Mouse (Mus musculus): ENCODE results near the gene Olfr1184. TPM values are rescaled to one million over a fixed set of nuclear protein-coding genes. Genes with fewer than 3 reads are reported as not detected.
"Not testable (repeated sequence)": the region's sequence is repeated elsewhere in the genome, so short reads cannot be mapped to it uniquely, and the experiment has no call there.

Gene Olfr1184
- polyA plus RNA-seq (2015; fragmentation: Nextera tagmentation; extraction: Ambion mirVana), result not detected in 2 replicates

DNA sequence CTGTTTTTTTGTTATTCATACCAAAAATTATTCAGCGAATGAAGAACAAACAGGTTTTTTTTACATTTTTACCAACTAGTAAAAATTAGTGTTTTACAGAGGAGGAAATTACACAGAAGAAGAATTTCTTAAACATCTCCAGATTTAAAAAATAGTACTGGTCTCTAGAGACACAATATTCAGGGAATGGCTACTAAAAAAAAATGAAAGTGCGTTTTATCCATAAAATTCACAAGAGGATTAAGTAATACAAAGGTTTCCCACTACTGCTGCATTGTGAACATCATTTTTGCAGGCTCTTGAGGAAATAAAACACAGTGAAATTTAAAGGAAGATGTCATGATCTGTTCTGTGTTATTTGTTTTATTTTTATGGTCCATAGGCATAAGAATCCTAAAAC lies at the start of gene Olfr1184:
Olfr1184 (plus strand) TSS at position 301 of the 400 bp plus-strand sequence.
- Histone ChIP-seq H3K4me3 (no peak within 1 kb of the TSS), H3K4me1 (no peaks in the 10 kb centered on the region), H3K4me2 (replicated peaks) (no peak within 1 kb of the TSS), H3K27me3 (no peaks in the 10 kb centered on the region), H3K9me3 (no peaks in the 10 kb centered on the region), H3K27ac (no peak within 1 kb of the TSS), H3K36me3 (no peaks in the 10 kb centered on the region), H3K9ac (no peak within 1 kb of the TSS)
- ATAC-seq (ENCODE audit: low FRiP score, low read depth), result no peak
- 81% methylated on average over 2 of the region's 2 CpGs for WGBS

DNA sequence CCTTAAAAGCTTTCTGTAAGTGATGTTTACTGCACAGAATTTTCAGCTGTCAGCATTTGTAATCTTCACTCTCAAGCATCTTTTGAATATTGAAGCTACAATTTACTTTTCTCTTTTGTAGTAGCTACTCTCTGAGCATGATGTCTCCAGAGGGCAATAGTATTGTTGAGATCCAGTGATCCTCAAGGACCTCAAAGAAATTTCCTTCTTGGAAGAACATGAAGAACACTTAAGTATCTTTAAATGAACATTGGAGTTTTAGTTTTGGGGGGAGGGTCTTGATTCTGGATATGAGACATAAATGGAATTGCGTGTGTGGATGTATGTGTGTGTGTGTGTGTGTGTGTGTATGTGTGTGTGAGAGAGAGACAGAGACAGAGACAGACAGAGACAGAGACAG lies 34.4 kb upstream of the Olfr1184 start, which contains the start of gene Gm13757:
Gm13757 (minus strand) TSS at position 101 of the 400 bp plus-strand sequence.
- ATAC-seq (ENCODE audit: low FRiP score, low read depth), result no peak
- no peak within 1 kb of the TSS for H3K4me2 ChIP-seq (replicated peaks)
- no peaks in the 10 kb centered on the region for H3K4me1 ChIP-seq
- H3K27me3 ChIP-seq, result no peaks in the 10 kb centered on the region
- no peaks in the 10 kb centered on the region for H3K9me3 ChIP-seq
- H3K27ac ChIP-seq, result no peak within 1 kb of the TSS
- H3K4me3 ChIP-seq, result no peak within 1 kb of the TSS
- no peaks in the 10 kb centered on the region for H3K36me3 ChIP-seq
- WGBS, result 86% methylated on average over 1 of the region's 1 CpGs
- no peak within 1 kb of the TSS for H3K9ac ChIP-seq

DNA sequence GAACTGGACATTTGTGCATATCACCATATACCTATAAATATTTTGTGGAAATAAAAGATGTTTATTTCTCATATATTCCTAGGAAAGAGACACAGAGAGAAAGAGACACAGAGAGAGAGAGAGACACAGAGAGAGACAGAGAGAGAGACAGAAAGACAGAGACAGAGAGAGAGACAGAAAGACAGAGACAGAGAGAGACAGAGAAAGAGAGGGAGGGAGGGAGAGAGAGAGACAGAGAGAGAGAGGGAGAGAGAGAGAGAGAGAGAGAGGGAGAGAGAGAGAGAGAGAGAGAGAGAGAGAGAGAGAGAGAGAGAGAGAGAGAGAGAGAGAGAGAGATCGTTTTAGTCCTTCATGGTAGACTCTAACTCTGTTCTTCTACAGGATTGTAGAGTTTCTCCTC lies 28.8 kb upstream of the Olfr1184 start, which contains the start of gene Olfr1183:
Olfr1183 (plus strand) TSS at position 301 of the 400 bp plus-strand sequence.
- ATAC-seq (ENCODE audit: low FRiP score, low read depth), result not testable (repeated sequence)
- 80% methylated on average over 1 of the region's 1 CpGs for WGBS

DNA sequence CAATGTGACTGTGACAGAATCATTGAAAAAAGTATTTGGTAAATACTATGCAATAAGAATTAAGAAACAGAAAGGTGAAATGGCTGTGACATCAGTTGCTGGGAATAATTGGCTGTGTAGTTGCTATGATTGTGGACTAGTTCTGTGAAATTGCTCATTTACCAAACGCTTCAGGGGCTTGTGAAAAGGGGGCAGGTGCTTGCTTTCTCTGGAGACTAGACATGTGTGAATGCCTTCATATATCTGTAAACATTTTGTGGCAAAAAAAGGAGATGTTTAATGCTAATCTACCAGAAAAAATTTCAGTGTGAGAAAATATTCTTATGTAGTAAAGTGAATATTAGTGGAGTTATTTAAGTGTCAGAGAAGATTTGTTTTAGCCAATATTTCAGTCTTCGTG lies 9.6 kb downstream of the Olfr1184 start, which contains the start of gene Olfr1185-ps1:
Olfr1185-ps1 (plus strand) TSS at position 301 of the 400 bp plus-strand sequence.
- Histone ChIP-seq H3K27me3 (no peaks in the 10 kb centered on the region), H3K4me1 (no peaks in the 10 kb centered on the region), H3K36me3 (no peaks in the 10 kb centered on the region), H3K4me3 (no peak within 1 kb of the TSS), H3K4me2 (replicated peaks) (no peak within 1 kb of the TSS), H3K9ac (no peak within 1 kb of the TSS), H3K27ac (no peak within 1 kb of the TSS), H3K9me3 (no peaks in the 10 kb centered on the region)
- WGBS, result 72% methylated on average over 2 of the region's 2 CpGs
- ATAC-seq (ENCODE audit: low FRiP score, low read depth), result no peak

More for the DNA sequence above, 28.8 kb upstream of the Olfr1184 start, which contains the start of gene Olfr1183:
- H3K4me2 ChIP-seq (replicated peaks); H3K27ac ChIP-seq; H3K9me3 ChIP-seq; H3K9ac ChIP-seq; H3K4me3 ChIP-seq; H3K36me3 ChIP-seq; H3K4me1 ChIP-seq; H3K27me3 ChIP-seq: not testable (repeated sequence)

DNA sequence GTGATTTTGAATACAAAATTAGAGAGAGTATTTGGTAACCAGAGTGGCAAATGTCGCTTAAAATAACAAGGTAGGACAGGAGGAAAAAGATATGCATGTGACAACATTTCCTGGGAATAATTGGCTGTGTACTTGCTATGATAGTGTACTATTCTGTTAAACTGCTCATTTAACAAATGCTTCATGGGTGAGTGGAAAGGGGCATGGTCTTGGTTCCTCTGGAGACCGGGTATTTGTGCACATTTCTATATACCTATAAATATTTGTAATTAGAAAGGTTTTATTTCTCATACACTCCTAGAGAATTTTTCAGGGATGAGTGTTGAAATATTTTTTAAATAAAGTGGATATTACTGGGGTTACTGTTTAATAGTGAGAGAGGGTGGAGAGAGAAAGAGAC lies 34.9 kb downstream of the Olfr1184 start, which contains the start of gene Olfr1186:
Olfr1186 (plus strand) TSS at position 301 of the 400 bp plus-strand sequence.
- WGBS, result 78% methylated on average over 2 of the region's 2 CpGs

DNA sequence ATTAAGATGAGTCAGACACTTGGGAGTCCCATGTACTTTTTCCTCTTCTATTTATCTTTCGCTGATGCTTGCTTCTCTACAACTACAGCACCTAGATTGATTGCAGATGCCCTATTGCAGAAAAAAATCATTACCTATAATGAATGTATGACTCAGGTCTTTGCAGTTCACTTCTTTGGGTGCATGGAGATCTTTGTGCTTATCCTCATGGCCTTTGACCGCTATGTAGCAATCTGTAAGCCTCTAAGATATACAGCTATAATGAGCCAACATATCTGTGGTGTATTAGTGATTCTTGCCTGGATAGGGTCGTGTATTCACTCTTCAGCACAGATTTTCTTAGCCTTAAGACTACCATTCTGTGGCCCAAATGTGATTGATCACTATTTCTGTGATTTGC lies 42.3 kb downstream of the Olfr1184 start:
- Histone ChIP-seq H3K9me3 (no peaks in the 10 kb centered on the region), H3K4me3 (no peak overlapping the region), H3K4me2 (replicated peaks) (no peak overlapping the region), H3K36me3 (no peaks in the 10 kb centered on the region), H3K4me1 (no peaks in the 10 kb centered on the region), H3K27ac (no peak overlapping the region), H3K27me3 (no peaks in the 10 kb centered on the region), H3K9ac (no peak overlapping the region)
- WGBS, result 69% methylated on average over 3 of the region's 3 CpGs
- ATAC-seq (ENCODE audit: low FRiP score, low read depth), result no peak

More for the DNA sequence above, 34.9 kb downstream of the Olfr1184 start, which contains the start of gene Olfr1186:
- no peaks in the 10 kb centered on the region for H3K36me3 ChIP-seq
- H3K27me3 ChIP-seq, result no peaks in the 10 kb centered on the region
- no peak within 1 kb of the TSS for H3K27ac ChIP-seq
- no peak within 1 kb of the TSS for H3K4me3 ChIP-seq
- H3K9ac ChIP-seq, result no peak within 1 kb of the TSS
- no peak for ATAC-seq (ENCODE audit: low FRiP score, low read depth)
- no peaks in the 10 kb centered on the region for H3K9me3 ChIP-seq
- H3K4me2 ChIP-seq (replicated peaks), result no peak within 1 kb of the TSS
- H3K4me1 ChIP-seq, result no peaks in the 10 kb centered on the region

Other genes starting within 250 kb of the Olfr1184 start
- not detected in 2 replicates for gene Olfr1173, start 203.7 kb upstream of the Olfr1184 start, polyA plus RNA-seq (2015; fragmentation: Nextera tagmentation; extraction: Ambion mirVana)
- gene Olfr1174-ps, start 168.5 kb upstream of the Olfr1184 start, polyA plus RNA-seq (2015; fragmentation: Nextera tagmentation; extraction: Ambion mirVana), result not detected in 2 replicates
- not detected in 2 replicates for gene Olfr1175-ps, start 156.4 kb upstream of the Olfr1184 start, polyA plus RNA-seq (2015; fragmentation: Nextera tagmentation; extraction: Ambion mirVana)
- gene Olfr1176, start 146.9 kb upstream of the Olfr1184 start, polyA plus RNA-seq (2015; fragmentation: Nextera tagmentation; extraction: Ambion mirVana), result not detected in 2 replicates
- gene Olfr1177-ps, start 137.1 kb upstream of the Olfr1184 start, polyA plus RNA-seq (2015; fragmentation: Nextera tagmentation; extraction: Ambion mirVana), result not detected in 2 replicates
- gene Olfr1178, start 96.5 kb upstream of the Olfr1184 start, polyA plus RNA-seq (2015; fragmentation: Nextera tagmentation; extraction: Ambion mirVana), result not detected in 2 replicates
- gene Olfr1179, start 77.1 kb upstream of the Olfr1184 start, polyA plus RNA-seq (2015; fragmentation: Nextera tagmentation; extraction: Ambion mirVana), result not detected in 2 replicates
- not detected in 2 replicates for gene Olfr1180, start 64.4 kb upstream of the Olfr1184 start, polyA plus RNA-seq (2015; fragmentation: Nextera tagmentation; extraction: Ambion mirVana)
- not detected in 2 replicates for gene Olfr1181, start 57.4 kb upstream of the Olfr1184 start, polyA plus RNA-seq (2015; fragmentation: Nextera tagmentation; extraction: Ambion mirVana)
- not detected in 2 replicates for gene Gm13757, start 34.5 kb upstream of the Olfr1184 start, polyA plus RNA-seq (2015; fragmentation: Nextera tagmentation; extraction: Ambion mirVana)
- gene Olfr1183, start 28.7 kb upstream of the Olfr1184 start, polyA plus RNA-seq (2015; fragmentation: Nextera tagmentation; extraction: Ambion mirVana), result not detected in 2 replicates
- gene Olfr1185-ps1, start 9.7 kb downstream of the Olfr1184 start, polyA plus RNA-seq (2015; fragmentation: Nextera tagmentation; extraction: Ambion mirVana), result not detected in 2 replicates
- gene Olfr1186, start 35.0 kb downstream of the Olfr1184 start, polyA plus RNA-seq (2015; fragmentation: Nextera tagmentation; extraction: Ambion mirVana), result not detected in 2 replicates
- not detected in 2 replicates for gene Olfr1188, start 73.3 kb downstream of the Olfr1184 start, polyA plus RNA-seq (2015; fragmentation: Nextera tagmentation; extraction: Ambion mirVana)
- not detected in 2 replicates for gene Olfr1189, start 102.9 kb downstream of the Olfr1184 start, polyA plus RNA-seq (2015; fragmentation: Nextera tagmentation; extraction: Ambion mirVana)
- not detected in 2 replicates for gene Olfr1191-ps1, start 156.9 kb downstream of the Olfr1184 start, polyA plus RNA-seq (2015; fragmentation: Nextera tagmentation; extraction: Ambion mirVana)
- not detected in 2 replicates for gene Olfr1192-ps1, start 164.9 kb downstream of the Olfr1184 start, polyA plus RNA-seq (2015; fragmentation: Nextera tagmentation; extraction: Ambion mirVana)
- not detected in 2 replicates for gene Olfr1193, start 192.0 kb downstream of the Olfr1184 start, polyA plus RNA-seq (2015; fragmentation: Nextera tagmentation; extraction: Ambion mirVana)
- not detected in 2 replicates for gene Olfr1195, start 205.6 kb downstream of the Olfr1184 start, polyA plus RNA-seq (2015; fragmentation: Nextera tagmentation; extraction: Ambion mirVana)
- gene Olfr1196, start 221.0 kb downstream of the Olfr1184 start, polyA plus RNA-seq (2015; fragmentation: Nextera tagmentation; extraction: Ambion mirVana), result not detected in 2 replicates
- gene Olfr1197, start 248.8 kb downstream of the Olfr1184 start, polyA plus RNA-seq (2015; fragmentation: Nextera tagmentation; extraction: Ambion mirVana), result not detected in 2 replicates

All from limb, embryonic 13.5 days (tissue).